Mouse (Mus musculus): ENCODE data around the gene St5.

DNA sequence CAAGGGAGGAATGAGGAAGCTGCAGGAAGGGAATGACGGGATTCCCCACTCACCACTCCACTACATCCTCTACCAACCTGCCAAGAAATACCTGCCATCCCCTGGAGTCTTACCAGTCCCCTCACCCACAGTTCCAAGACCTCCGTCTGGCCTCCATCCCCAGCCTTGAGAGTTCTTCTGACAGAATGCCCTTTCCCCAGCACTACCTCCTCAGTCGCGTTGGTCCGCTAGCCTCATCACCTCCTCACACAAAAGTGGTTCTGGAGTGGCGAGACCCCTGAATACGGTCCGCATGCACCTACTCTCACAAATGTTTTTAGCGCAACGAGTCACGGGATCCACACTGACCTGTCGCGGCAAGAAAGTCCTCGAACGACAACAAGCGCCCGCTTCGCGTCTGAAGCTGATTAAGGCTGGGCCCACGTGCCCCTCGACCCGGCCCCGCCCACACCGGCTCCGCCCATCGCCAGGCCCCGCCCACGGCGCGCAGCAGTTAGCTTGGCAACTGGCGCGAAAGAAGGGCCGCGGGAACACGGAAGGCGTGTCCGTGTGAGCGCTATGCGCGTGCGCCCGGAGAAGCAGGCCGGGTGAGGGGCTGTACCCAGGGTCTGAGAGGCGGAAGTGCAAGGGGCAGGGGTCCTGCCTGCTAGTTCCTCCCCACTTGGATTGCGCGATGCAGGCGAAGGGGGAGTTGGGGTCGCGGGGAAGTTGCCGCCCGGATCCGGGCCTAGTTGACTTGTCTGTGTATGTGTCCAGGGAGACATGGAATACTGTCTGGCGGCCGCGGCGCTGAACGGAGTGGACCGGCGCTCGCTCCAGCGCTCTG, at the start of gene St5, which contains the start of gene Akip1:
- TF ChIP-seq USF1 (IDR thresholded peaks at IDR 0.05; ENCODE audit: low read depth) (no peak), CTCF (IDR thresholded peaks at IDR 0.05; ENCODE audit: control insufficient read depth, insufficient read depth, insufficient read length) (no peak), MYOD1 (IDR thresholded peaks at IDR 0.05; ENCODE audit: control insufficient read depth, insufficient read length, low read depth) (no peak)
